Mouse (Mus musculus) stomach, adult 2 months (tissue): ENCODE results near the gene R3hdm2. TPM values are rescaled to one million over a fixed set of nuclear protein-coding genes. Genes with fewer than 3 reads are reported as not detected.

Source experiments
- polyA plus RNA-seq: library from polyadenylated mRNA; depleted of rRNA; stranded (reverse); fragments of >200 nt; gene quantifications from 2 replicates; pipeline ENCODE4 v1.2.3, GENCODE M21; 2012; rRNA removed

The R3hdm2 gene
- 64.7 and 74.9 TPM in 2 replicates for polyA plus RNA-seq

DNA sequence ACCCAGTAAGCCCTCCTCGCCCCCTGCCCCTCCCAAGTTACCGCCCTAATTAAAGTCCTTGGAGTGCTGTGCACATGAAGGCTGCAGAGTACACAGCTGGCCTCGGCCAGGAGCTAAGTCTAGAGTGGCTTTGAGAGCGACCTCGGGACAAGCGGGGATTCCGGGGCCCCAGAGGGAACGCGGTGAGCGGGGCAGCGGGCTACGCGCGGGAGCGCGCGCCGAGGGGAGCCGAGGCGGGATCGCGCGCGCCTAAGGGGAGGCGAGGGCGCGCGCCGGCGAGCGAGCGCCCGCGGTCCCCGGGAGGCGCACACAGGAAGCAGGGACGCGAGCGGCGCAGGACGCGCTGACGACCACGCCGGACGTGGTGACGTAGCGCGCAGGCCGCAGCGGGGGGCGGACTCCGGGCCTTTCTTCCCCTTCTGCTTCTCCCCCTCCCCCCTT is at the start of gene R3hdm2:
R3hdm2 (plus strand) TSS at position 77 of the 441 bp plus-strand sequence.

GRCm38 (mm10) chr10:127341891-127342639 is 38.1 kb upstream of the R3hdm2 start, which contains the start of gene Gli1:
Gene Gli1 (minus strand): TSS chr10:127341974.

DNA sequence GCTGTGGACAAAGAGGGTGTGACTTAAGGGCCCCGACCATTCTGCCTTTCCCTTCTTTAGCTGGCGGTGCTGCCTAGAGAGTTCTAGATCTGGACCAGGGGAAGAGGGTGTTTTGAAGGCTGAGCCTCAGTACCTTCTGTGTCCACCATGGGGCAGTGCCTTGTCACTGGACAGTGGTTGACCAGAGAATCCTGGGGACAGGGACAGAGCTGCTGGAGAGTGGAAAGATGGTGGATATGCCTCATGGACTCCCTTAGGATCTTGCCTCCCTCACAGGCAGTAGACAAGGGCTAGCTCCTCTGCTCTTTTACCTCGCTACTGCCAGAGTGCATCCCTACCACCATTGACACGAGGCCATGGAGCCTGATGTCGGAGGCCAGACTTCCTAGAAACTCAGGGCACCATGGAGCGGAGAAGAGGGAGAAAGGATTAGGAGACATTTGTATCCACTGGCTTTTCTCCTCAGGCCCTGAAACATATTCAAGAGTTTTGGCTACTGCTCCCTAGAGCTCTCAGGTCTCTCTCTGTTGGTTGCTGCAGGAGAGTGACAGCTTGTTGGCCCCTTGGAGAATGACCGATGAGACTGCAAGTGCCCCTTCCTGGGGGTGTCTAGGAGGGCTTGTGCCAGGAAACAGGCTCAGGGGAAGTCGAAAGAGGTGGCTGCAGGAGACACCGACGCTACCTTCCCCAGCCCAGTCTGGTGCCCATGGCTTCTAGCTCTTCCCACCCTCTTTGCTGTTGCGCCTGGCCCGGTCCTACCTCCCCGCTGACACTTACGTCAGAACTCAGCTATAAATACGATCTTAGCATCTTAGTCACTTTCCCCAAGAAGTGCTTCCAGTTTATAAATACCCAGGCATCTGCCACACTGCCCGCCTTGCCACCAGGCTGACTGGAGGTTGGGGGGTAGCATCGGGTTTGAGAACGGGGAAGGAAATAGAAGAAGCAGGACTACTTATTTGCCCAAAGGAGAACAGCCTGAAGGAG is 25.9 kb upstream of the R3hdm2 start, which contains the start of gene Inhbe:
Inhbe (minus strand) TSS at position 503 of the 987 bp plus-strand sequence.

DNA sequence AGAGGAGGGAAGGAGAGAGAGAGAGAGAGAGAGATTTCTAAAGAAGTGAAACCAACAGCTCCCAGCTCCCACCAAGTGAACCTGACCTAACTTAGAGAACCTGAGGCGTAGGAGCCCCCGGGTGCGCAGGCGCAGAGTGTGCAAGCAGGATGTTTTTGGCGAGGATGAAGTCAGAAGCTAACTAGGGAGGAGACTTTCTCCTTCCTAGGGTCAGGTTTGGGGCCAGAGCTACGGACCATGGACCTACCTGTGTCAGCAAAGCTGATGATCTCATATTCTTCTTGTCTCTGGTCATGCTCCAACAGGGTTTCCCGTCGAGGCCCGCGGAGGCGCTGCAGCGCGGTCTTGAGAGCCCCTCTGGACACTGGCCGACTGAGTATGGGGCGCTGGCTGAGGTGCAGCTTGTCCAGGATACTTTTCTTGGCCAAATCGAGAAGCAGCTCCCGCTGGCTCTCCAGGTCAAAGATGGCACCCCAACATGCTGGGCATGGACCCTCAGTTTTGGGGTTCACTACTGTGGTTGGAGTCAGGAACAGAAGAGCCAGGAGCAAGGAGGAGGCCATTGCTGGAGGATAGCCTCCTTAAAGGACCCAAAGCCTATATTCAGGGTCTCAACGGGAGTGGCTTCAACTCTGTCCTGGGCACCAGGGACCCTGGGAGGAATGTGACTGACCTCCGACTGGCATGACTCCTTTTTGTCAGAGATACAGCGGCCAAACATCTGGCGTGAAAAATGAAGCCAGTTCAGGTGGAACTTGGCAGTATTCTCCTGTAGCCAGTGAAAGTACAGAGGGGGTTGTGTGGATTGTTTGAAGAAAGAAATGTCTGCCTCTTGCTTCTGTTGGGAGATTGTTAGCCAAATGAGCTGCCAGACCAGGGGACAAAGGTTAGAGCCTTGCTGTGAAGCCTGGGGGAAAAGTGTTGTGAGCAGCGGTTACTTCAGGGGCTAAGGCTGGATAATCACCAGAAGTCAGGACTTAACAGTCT is 10.0 kb upstream of the R3hdm2 start, which contains the start of gene Inhbc:
Inhbc (minus strand) TSS at position 598 of the 987 bp plus-strand sequence.

GRCm38 (mm10) chr10:127500894-127501893 is 121.1 kb downstream of the R3hdm2 start, which contains the start of gene Stac3:
Gene Stac3 (plus strand): TSS chr10:127501686.

DNA sequence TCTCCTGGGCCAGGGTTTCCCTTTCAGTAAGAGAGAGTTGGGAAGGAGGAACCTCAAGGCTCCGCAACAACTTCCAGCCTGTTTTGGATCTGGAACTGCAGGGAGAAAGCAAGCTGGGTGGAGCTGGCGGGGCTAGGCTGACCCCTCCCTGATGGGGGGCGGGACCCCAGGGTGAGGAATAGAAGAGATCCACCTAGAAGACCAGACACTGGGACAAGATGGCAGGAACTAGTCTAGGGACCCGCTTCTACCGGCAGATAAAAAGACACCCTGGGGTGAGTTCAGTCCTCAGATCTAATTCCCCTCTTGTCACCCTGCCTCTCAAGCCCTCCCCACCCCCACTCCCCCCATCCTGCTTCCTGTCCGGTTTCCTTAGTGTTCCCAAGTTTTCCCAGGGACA is 134.6 kb downstream of the R3hdm2 start, which contains the start of gene Ndufa4l2:
Ndufa4l2 (plus strand) TSS at position 204 of the 400 bp plus-strand sequence.

DNA sequence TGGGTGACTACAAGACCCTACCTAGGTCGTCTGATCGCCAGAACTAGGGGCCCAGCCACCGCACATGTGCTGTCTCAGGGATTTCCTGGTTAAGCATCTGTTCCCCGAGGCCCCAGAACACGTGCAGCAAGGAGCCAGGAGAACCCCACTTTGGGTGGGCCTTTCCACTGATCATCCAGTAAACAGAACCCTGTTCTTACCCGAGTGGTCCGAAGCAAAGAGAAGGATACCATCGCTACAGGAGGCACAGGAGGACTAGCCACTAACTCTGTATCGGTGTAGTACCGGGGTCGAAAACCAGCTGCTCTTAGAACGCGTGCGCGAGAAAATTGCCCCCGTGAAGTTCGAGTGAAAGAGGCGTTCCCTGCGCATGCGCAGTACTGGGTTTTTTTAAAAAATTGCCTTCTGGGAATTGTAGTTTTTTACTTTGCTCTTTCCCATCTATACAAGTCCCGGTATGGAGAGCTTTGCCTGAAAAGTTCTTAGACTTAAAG is 142.0 kb downstream of the R3hdm2 start, which contains the start of gene Shmt2:
Shmt2 (minus strand) TSS at position 357 of the 494 bp plus-strand sequence.

GRCm38 (mm10) chr10:127534036-127534928 is 154.2 kb downstream of the R3hdm2 start, which contains the start of gene Nxph4:
Gene Nxph4 (minus strand): TSS chr10:127534559.

Other genes with a start within 250 kb of the R3hdm2 start
- gene B4galnt1, start 215.1 kb upstream of the R3hdm2 start, polyA plus RNA-seq = 169 and 171 TPM in 2 replicates
- 0.96 and 2.6 TPM in 2 replicates for gene Slc26a10, start 199.7 kb upstream of the R3hdm2 start, polyA plus RNA-seq
- gene Arhgef25, start 190.2 kb upstream of the R3hdm2 start, polyA plus RNA-seq = 25.7 and 29.5 TPM in 2 replicates
- 49.2 and 63.1 TPM in 2 replicates for gene Dtx3, start 184.6 kb upstream of the R3hdm2 start, polyA plus RNA-seq
- 16.3 and 17.7 TPM in 2 replicates for gene Pip4k2c, start 168.7 kb upstream of the R3hdm2 start, polyA plus RNA-seq
- 1.4 and 3.6 TPM in 2 replicates for gene Kif5a, start 117.0 kb upstream of the R3hdm2 start, polyA plus RNA-seq
- gene Dctn2, start 114.0 kb upstream of the R3hdm2 start, polyA plus RNA-seq = 108 and 112 TPM in 2 replicates
- gene Mbd6, start 91.3 kb upstream of the R3hdm2 start, polyA plus RNA-seq = 35.2 and 37.4 TPM in 2 replicates
- gene Mars, start 68.5 kb upstream of the R3hdm2 start, polyA plus RNA-seq = 31.8 and 34.2 TPM in 2 replicates
- gene Arhgap9, start 58.4 kb upstream of the R3hdm2 start, polyA plus RNA-seq = 1.1 and 2.8 TPM in 2 replicates
- 5.7 and 9.6 TPM in 2 replicates for gene Gli1, start 38.4 kb upstream of the R3hdm2 start, polyA plus RNA-seq
- gene Inhbe, start 25.9 kb upstream of the R3hdm2 start, polyA plus RNA-seq = not detected in 2 replicates
- 0.09 and 0.10 TPM in 2 replicates for gene Inhbc, start 9.9 kb upstream of the R3hdm2 start, polyA plus RNA-seq
- gene Stac3, start 121.4 kb downstream of the R3hdm2 start, polyA plus RNA-seq = 2.1 and 3.9 TPM in 2 replicates
- gene Ndufa4l2, start 134.6 kb downstream of the R3hdm2 start, polyA plus RNA-seq = 28.4 and 32.1 TPM in 2 replicates
- gene Shmt2, start 142.1 kb downstream of the R3hdm2 start, polyA plus RNA-seq = 34.0 and 35.9 TPM in 2 replicates
- 0.22 and 0.43 TPM in 2 replicates for gene Nxph4, start 154.2 kb downstream of the R3hdm2 start, polyA plus RNA-seq
- gene Lrp1, start 240.8 kb downstream of the R3hdm2 start, polyA plus RNA-seq = 65.5 and 79.6 TPM in 2 replicates